Mouse (Mus musculus) ES-E14 (cell line): ENCODE data around the gene Add3.

ENCODE experiments used
- CHD2 ChIP-seq: IDR thresholded peaks from 2 replicates; pipeline ENCODE4 v1.6.1; 2014; ENCODE audit warnings: mild to moderate bottlenecking, low read depth, low read length, inconsistent platforms
- HCFC1 ChIP-seq: IDR thresholded peaks from 2 replicates; pipeline ENCODE4 v1.6.1; 2012; ENCODE audit warnings: low read length, inconsistent platforms, borderline replicate concordance; ENCODE audit not compliant: insufficient read depth
- MAFK ChIP-seq: IDR thresholded peaks from 2 replicates; pipeline ENCODE4 v1.6.1; 2014; ENCODE audit warnings: mild to moderate bottlenecking, low read depth, low read length, inconsistent platforms; ENCODE audit not compliant: insufficient read depth
- ZC3H11A ChIP-seq: IDR thresholded peaks from 2 replicates; pipeline ENCODE4 v1.6.1; 2012; ENCODE audit warnings: low read depth, mild to moderate bottlenecking, inconsistent platforms, low read length, borderline replicate concordance
- ZNF384 ChIP-seq: IDR thresholded peaks from 2 replicates; pipeline ENCODE4 v1.6.1; 2012; ENCODE audit warnings: low read depth, low read length, inconsistent platforms

DNA sequence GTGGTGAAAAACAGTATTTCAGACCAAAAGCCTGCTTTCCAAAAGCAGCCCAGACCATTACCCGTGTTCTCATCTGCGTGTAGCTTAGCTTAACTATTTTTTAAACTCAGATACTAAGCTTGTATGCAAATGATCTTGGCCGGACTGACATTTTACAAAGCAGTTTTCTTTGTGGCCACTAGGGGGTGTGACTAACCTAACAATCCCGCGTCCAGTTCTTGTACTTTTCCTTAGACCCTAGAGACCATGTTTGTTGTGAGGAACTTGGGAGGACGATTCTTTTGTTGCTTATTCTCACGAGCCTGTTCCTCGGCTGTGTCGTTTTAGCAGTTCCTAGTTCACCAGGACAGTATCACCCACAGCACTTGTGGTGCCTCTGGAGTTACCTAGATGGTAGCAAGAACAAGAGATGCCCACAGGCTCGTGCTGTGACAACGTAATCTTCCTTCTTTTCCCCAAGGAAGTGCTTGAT is 107.8 kb downstream of the Add3 start:
- TF ChIP-seq CHD2 (no peak), ZNF384 (no peak), HCFC1 (no peak; the same call in 1 of the 2 replicates), MAFK (no peak), ZC3H11A (peak; percentile 83)
